Mouse (Mus musculus) intestine, embryonic 15.5 days (tissue): ENCODE data around the gene Mtmr14. TPM values are rescaled to one million over a fixed set of nuclear protein-coding genes. Genes with fewer than 3 reads are reported as not detected.

Experiments
- ATAC-seq: fragments of 200-750 bp; cut with Nextera tagmentation; 2 replicates; pipeline ENCODE4 v1.8.0; 2017; ENCODE audit warnings: moderate TSS enrichment, moderate library complexity
- H3K27ac ChIP-seq: fragments of 300-500 bp; sonication (generic); 2 replicates; pipeline ENCODE4 v1.5.1; 2015; ENCODE audit warnings: mild to moderate bottlenecking, inconsistent platforms
- H3K27me3 ChIP-seq: fragments of 300-500 bp; sonication (generic); replicated peaks from 2 replicates; pipeline ENCODE4 v1.6.1; 2015; ENCODE audit warnings: inconsistent platforms
- H3K36me3 ChIP-seq: fragments of 300-500 bp; sonication (generic); 2 replicates; pipeline ENCODE4 v1.6.1; 2015; ENCODE audit warnings: inconsistent platforms
- H3K4me1 ChIP-seq: fragments of 300-500 bp; sonication (generic); replicated peaks from 2 replicates; pipeline ENCODE4 v1.6.1; 2015; ENCODE audit warnings: inconsistent platforms
- H3K4me2 ChIP-seq: fragments of 300-500 bp; sonication (generic); replicated peaks from 2 replicates; pipeline ENCODE4 v1.6.1; 2015; ENCODE audit warnings: mild to moderate bottlenecking, inconsistent platforms
- H3K4me3 ChIP-seq: fragments of 300-500 bp; sonication (generic); replicated peaks from 2 replicates; pipeline ENCODE4 v1.5.1; 2015; ENCODE audit warnings: inconsistent platforms
- H3K9ac ChIP-seq: fragments of 300-500 bp; sonication (generic); 2 replicates; pipeline ENCODE4 v1.6.1; 2015; ENCODE audit warnings: inconsistent platforms
- H3K9me3 ChIP-seq: fragments of 300-500 bp; sonication (generic); 2 replicates; pipeline ENCODE4 v1.6.1; 2016; ENCODE audit warnings: inconsistent platforms
- WGBS: fragments of 180-500 bp; shearing (Covaris S2); methylation state at CpG from one replicate; pipeline ENCODE4 v1.1.7; 2015; 5-methylcytosine and 5-hydroxymethylcytosine counted together
- polyA plus RNA-seq: library from polyadenylated mRNA; unstranded; fragments of >200 nt; fragmentation: Nextera tagmentation; extraction: Ambion mirVana; gene quantifications from 2 replicates; pipeline ENCODE4 v1.2.1, GENCODE M21; 2015

Mtmr14 gene
- 31.9 and 32.2 TPM in 2 replicates for polyA plus RNA-seq

DNA sequence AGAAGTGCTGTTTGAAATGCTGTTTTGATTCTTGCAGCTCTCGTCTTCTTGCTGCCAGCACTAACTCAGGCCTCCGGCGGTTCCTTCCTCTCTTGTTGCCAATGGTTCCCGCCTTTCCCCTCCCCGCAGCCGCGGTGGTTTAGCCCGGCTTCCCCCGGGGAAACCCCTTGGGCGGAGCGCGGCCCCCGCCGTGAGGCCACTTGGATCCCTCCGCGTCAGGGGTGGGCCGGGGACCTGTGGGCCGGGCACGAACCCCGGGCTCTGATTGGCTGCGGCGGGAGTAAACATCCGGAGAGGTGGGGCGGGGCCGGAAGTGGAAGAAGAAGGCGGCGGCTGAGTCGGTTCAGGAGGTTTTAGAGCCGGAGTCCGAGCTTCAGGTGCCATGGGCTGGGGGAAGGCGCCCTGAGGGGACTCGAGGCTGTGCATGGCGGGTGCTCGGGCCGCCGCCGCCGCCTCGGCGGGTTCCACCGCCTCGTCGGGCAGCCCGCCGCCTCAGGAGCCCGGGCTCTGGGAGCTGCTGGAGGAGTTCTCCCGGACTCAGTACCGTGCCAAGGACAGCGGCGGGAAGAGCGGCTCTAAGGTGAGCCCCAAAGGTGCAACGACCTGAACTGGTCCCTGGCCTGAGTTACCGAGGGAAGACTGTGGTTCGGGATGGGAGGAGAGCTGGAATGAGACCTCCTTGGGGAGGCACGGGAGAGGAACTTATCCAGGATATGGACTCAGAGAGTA is at the start of gene Mtmr14:
TSS of gene Mtmr14 (plus strand) at position 302 of the 729 bp plus-strand sequence.
- H3K9me3 ChIP-seq: no peaks in the 10 kb centered on the region
- 0 out of 2 replicates have a peak within 1 kb of the TSS, but pooled peaks have one; percentile 48 for H3K27ac ChIP-seq
- H3K36me3 ChIP-seq: peaks cover 3% of the 10 kb centered on the region; the same call in 1 of the 2 replicates
- peak; percentile 100 for ATAC-seq
- H3K4me1 ChIP-seq: peaks cover 10% of the 10 kb centered on the region; the same call in 1 of the 2 replicates
- peak within 1 kb of the TSS; percentile 81 for H3K4me2 ChIP-seq
- peak within 1 kb of the TSS; percentile 99 for H3K4me3 ChIP-seq
- WGBS: under 1% methylated on average over 55 of the region's 55 CpGs
- peak within 1 kb of the TSS; percentile 90 for H3K9ac ChIP-seq
- no peaks in the 10 kb centered on the region for H3K27me3 ChIP-seq

DNA sequence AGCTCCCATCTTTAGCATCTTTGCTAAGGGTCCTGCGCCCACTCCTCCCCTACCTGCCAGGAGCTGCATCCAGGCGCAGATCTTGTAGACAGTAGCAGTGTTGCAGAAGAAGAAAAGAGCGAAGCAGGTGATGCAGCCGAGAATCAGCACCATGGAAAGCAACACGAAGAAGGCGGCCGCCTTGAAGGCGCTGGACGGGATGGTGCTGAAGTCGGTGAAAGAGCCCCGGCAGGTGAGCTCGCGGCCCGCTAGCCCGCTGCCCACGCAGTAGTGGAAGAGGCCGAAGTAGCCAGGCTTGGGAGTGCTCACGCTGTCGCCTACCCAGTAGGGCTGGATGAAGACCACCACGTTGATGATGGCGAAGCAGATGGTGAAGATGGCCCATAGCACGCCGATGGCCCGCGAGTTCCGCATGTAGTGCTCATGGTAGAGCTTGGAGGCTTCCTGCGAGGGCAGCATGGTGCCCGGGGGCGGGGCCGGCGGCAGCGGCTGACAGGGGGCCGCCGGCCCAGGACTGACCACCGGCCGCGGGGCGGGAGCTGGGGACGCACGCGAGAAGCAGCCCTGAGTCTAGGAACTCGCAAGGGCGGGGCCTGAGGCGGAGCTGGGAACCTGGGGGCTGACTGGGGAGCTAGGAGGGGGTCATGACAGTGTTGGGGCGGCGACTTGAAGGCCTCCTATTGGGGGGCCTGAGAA is 43.7 kb upstream of the Mtmr14 start:
- Histone ChIP-seq H3K27ac (no peak overlapping the region), H3K27me3 (peaks cover 33% of the 10 kb centered on the region), H3K9me3 (no peaks in the 10 kb centered on the region), H3K4me2 (peak overlapping the region; percentile 83), H3K36me3 (no peaks in the 10 kb centered on the region), H3K4me3 (peak overlapping the region; percentile 7), H3K4me1 (peaks cover 13% of the 10 kb centered on the region; the same call in 1 of the 2 replicates), H3K9ac (no peak overlapping the region)
- peak; percentile 59 for ATAC-seq
- 5% methylated on average over 45 of the region's 46 CpGs for WGBS

DNA sequence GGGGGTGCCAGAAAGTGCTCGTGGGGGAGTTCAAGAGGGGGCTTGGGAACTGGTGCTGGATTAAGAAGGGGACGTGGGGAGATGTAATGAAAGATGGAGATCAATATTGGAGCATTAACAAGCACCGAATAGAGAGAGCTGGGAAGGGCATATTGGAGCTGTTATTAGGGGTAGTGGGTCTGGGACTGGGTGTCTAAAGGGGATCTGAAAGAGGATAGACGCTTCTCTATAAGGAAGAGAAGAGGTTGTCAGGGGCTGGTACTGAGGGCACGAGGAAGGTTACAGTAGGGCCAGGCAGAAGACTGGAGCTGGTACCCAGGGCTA is 43.2 kb upstream of the Mtmr14 start:
- Histone ChIP-seq H3K27ac (no peak overlapping the region), H3K36me3 (no peaks in the 10 kb centered on the region), H3K4me1 (peaks cover 13% of the 10 kb centered on the region; the same call in 1 of the 2 replicates), H3K4me3 (peak overlapping the region; percentile 48; the same call in 1 of the 2 replicates), H3K9me3 (no peaks in the 10 kb centered on the region), H3K4me2 (peak overlapping the region; percentile 83), H3K9ac (no peak overlapping the region), H3K27me3 (peaks cover 33% of the 10 kb centered on the region)
- peak; percentile 12; the same call in 1 of the 2 replicates for ATAC-seq
- WGBS: 9% methylated on average over 5 of the region's 5 CpGs

DNA sequence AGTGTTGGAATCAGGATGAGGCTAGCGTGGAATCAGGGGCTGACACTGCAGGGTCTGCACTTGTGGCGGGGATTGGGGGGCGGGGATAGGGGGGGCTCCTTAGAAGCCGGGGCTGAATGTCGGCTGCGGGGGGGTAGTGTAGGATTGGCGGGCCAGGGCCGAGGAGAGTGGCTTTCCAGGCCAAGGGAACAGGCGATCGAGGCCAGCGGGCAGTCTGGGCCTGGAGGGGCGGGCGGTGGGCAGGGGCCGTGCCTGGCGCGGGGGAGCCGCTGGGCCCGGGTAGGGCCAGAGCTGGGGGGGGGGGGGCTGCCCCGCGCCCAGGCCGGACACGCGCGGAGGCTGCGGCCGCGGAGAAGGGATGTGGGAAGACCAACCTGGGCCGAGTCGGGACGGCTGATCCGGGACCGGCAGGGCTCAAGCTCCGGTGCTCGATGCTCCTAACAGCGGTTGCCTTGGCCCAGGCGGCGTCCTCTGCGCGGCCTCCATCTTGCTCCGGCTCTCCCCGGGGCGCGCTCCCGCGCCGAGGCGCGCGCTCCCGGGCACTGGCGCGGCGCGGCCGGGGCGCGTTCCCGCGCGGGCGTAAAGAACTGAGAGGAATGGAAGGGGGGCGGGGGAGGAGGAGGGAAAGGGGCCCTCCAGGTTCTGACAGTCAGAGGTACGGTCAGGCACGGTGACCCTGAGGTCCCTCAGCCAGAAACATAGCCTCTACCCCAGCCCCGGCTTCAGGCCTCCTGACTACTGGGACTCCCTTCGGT is 42.6 kb upstream of the Mtmr14 start, which contains the start of gene Lhfpl4:
TSS of gene Lhfpl4 (minus strand) at position 544 of the 755 bp plus-strand sequence.
- Histone ChIP-seq H3K36me3 (no peaks in the 10 kb centered on the region), H3K4me2 (peak within 1 kb of the TSS; percentile 83), H3K9ac (peak within 1 kb of the TSS; percentile 17; the same call in 1 of the 2 replicates), H3K4me1 (peaks cover 13% of the 10 kb centered on the region; the same call in 1 of the 2 replicates), H3K27ac (no peak within 1 kb of the TSS), H3K9me3 (no peaks in the 10 kb centered on the region), H3K4me3 (peak within 1 kb of the TSS; percentile 48), H3K27me3 (peaks cover 33% of the 10 kb centered on the region)
- 2% methylated on average over 60 of the region's 66 CpGs for WGBS
- ATAC-seq: peak; percentile 59; the same call in 1 of the 2 replicates

DNA sequence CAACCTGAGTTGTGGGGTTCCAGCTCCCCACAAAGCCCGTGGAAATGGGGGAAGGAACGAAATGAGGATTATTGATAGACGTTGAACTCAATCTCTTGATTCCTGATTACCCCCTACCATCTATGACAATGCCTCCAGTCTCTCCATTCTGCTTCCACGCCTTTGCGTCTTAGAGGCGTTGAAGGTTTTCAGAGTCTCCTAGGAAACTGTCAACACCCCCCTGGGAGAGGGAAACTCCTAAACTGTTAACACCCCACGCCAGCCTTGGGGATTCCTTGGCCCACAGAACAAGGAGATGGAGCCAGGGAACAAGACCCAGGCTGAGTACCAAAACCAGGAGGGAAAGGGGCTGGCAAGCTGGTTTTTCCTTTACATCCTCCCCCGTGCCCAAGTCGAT is 42.0 kb upstream of the Mtmr14 start:
- no peaks in the 10 kb centered on the region for H3K36me3 ChIP-seq
- no peak overlapping the region for H3K27ac ChIP-seq
- peaks cover 13% of the 10 kb centered on the region; the same call in 1 of the 2 replicates for H3K4me1 ChIP-seq
- ATAC-seq: no peak
- H3K4me2 ChIP-seq: peak overlapping the region; percentile 83
- H3K9me3 ChIP-seq: no peaks in the 10 kb centered on the region
- 17% methylated on average over 9 of the region's 9 CpGs for WGBS
- peaks cover 33% of the 10 kb centered on the region for H3K27me3 ChIP-seq
- H3K9ac ChIP-seq: no peak overlapping the region
- H3K4me3 ChIP-seq: peak overlapping the region; percentile 48

DNA sequence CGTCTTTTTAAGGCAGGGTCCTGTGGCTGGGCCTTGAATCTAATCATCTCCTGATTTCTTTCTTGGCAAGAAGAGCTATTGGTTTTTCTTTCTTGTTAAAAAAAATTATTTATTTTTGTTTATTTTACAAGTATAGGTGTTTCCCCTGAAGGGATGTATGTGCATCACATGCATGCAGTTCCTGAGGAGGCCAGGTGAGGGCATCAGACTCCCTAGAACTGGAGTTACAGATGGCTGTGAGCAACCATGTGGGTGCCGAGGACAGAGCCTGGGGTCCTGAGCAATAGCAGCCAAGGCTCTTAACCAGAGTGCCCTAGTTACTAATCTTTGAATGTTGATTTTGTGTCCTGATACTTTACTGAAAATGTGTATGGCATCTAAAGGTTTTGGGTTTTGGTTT is 21.4 kb upstream of the Mtmr14 start:
- Histone ChIP-seq H3K9ac (no peak overlapping the region), H3K4me2 (no peak overlapping the region), H3K4me1 (no peaks in the 10 kb centered on the region), H3K27me3 (no peaks in the 10 kb centered on the region), H3K4me3 (no peak overlapping the region), H3K36me3 (no peaks in the 10 kb centered on the region), H3K9me3 (no peaks in the 10 kb centered on the region), H3K27ac (no peak overlapping the region)
- no peak for ATAC-seq
- 73% methylated on average over 2 of the region's 2 CpGs for WGBS

DNA sequence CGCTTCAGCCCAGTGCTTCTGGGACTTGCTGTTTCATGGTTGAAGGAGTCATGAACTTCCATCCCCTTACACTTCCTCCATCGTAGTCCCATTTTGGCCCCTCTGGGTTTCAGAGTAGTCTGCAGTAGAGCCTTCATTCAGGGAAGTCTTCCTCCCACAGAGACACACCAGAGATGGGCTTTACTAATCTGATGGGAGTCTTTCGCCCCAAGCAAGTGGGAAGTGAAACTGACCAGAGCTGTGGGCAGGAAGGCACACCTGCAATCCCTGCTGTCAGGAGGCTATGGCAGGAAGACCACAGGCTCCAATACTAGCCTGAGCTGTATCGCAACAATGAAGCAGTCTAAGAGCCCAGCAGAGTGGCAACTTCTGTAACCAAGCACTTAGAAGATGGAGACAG is 11.8 kb upstream of the Mtmr14 start:
- Histone ChIP-seq H3K4me3 (no peak overlapping the region), H3K36me3 (no peaks in the 10 kb centered on the region), H3K27ac (no peak overlapping the region), H3K4me2 (no peak overlapping the region), H3K4me1 (no peaks in the 10 kb centered on the region), H3K27me3 (no peaks in the 10 kb centered on the region), H3K9me3 (no peaks in the 10 kb centered on the region), H3K9ac (no peak overlapping the region)
- 73% methylated on average over 4 of the region's 4 CpGs for WGBS
- no peak for ATAC-seq

DNA sequence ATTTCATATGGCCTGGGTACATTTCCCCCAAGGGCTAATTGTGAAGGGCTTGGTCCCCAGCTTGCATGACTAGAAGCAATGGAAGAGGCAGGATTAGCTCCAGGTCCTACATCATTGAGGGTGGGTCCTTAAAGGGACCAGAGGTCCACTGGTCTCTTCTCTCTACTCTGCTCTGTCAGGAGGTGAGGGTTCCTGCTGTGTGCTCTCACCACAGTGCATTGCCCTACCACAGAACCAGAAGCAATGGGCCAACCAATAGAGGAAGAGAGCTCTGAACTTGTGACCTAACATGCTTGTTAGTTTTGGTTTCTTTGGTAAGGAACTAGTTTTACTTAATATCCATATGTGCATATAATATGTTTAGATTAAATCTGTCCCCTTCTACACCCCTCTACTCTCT is 10.9 kb upstream of the Mtmr14 start:
- no peaks in the 10 kb centered on the region for H3K36me3 ChIP-seq
- no peak overlapping the region for H3K4me3 ChIP-seq
- no peak overlapping the region for H3K27ac ChIP-seq
- no peaks in the 10 kb centered on the region for H3K9me3 ChIP-seq
- H3K4me2 ChIP-seq: no peak overlapping the region
- no peaks in the 10 kb centered on the region for H3K4me1 ChIP-seq
- no peak for ATAC-seq
- no peak overlapping the region for H3K9ac ChIP-seq
- no peaks in the 10 kb centered on the region for H3K27me3 ChIP-seq

DNA sequence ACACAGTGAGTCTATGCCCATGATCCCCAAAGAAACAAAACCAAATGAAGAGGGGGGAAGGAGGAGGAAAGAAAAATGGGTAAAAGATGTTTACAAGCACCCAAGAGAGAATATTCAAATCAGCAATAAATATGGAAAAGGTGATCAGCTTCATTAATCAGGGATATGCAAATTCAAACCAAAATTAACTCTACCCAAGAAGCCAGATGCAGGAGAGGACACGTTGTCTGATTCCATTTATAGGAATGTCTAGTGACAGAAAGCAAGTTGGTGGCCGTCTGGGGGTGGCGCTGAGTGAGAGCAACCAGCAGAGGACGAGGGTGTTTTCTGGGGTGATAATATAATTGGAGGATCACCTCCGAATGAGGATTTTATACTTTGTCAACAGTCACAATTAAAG is 2.5 kb upstream of the Mtmr14 start:
- ATAC-seq: no peak
- Histone ChIP-seq H3K9ac (no peak overlapping the region), H3K36me3 (no peaks in the 10 kb centered on the region), H3K4me1 (peaks cover 10% of the 10 kb centered on the region; the same call in 1 of the 2 replicates), H3K27ac (no peak overlapping the region), H3K4me2 (no peak overlapping the region), H3K27me3 (no peaks in the 10 kb centered on the region), H3K9me3 (no peaks in the 10 kb centered on the region), H3K4me3 (no peak overlapping the region)
- WGBS: 66% methylated on average over 5 of the region's 5 CpGs

DNA sequence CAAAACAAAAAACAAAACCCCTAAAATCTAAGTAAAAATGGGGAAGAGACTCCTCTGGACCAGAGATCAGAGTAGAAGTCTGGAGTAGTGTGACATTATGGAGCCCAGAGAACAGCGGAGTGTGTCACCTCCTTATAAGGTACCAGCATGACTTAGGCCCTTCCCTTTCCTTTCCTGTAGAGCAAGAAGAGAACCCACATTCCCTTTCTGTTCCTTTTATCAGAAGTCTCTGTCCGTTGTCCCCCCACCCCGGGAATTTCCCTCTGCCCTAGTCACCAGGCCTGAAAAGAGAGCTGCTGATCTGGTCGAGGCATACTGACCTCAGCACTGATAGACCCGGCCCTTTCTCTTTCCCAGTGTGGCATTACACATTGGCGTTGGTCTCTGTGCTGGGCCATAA is 799 bp downstream of the Mtmr14 start:
- H3K4me2 ChIP-seq: peak overlapping the region; percentile 81
- 27% methylated on average over 6 of the region's 6 CpGs for WGBS
- H3K4me3 ChIP-seq: peak overlapping the region; percentile 99
- peak overlapping the region; percentile 90 for H3K9ac ChIP-seq
- H3K27me3 ChIP-seq: no peaks in the 10 kb centered on the region
- peaks cover 10% of the 10 kb centered on the region; the same call in 1 of the 2 replicates for H3K4me1 ChIP-seq
- no peak overlapping the region for H3K27ac ChIP-seq
- ATAC-seq: no peak
- H3K9me3 ChIP-seq: no peaks in the 10 kb centered on the region
- peaks cover 6% of the 10 kb centered on the region; the same call in 1 of the 2 replicates for H3K36me3 ChIP-seq

DNA sequence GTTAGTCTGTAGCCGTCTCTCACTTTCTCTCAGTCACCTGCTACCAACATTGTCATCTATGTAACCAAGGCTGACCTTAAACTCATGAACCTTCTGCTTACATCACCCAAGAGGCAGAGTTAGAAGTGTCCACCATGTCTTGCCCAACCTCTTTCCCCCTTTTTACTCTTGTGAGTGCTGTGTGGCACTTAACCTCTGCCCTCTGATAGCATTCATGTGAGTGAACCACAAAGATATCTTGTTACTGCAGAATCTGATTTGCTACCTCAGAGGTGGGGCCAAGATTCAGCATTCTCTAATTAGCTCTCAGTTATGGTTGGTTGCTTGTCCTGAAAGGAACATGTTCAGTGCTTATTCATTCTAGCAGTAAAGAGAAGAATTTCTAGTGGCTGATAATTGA is 5.1 kb downstream of the Mtmr14 start:
- H3K27ac ChIP-seq: no peak overlapping the region
- ATAC-seq: no peak
- no peak overlapping the region for H3K4me3 ChIP-seq
- 79% methylated on average over 1 of the region's 1 CpGs for WGBS
- no peaks in the 10 kb centered on the region for H3K9me3 ChIP-seq
- H3K27me3 ChIP-seq: no peaks in the 10 kb centered on the region
- peaks cover 10% of the 10 kb centered on the region; the same call in 1 of the 2 replicates for H3K4me1 ChIP-seq
- H3K9ac ChIP-seq: no peak overlapping the region
- H3K36me3 ChIP-seq: peaks cover 10% of the 10 kb centered on the region; the same call in 1 of the 2 replicates
- no peak overlapping the region for H3K4me2 ChIP-seq

DNA sequence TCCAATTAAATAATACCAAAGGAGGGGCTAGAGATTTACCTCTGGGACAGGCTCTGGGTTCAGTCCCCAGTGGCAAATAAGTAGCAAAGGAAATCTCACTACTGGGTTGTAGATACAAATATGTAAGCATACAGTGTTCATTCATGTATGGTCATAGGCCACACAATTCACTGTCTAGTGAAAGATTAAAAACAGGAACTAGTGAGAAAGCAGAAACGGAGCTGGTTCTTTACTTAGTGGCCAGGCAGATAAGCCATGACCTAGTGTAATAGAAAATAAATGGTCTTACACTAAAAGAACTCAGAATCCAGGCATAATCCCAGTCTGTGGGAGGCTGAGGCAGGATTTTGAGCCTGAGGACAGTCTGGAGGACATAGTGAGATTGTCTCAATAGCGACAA is 7.9 kb downstream of the Mtmr14 start:
- Histone ChIP-seq H3K36me3 (peaks cover 13% of the 10 kb centered on the region), H3K27me3 (no peaks in the 10 kb centered on the region), H3K4me3 (no peak overlapping the region), H3K9ac (no peak overlapping the region), H3K4me1 (no peaks in the 10 kb centered on the region), H3K4me2 (no peak overlapping the region), H3K27ac (no peak overlapping the region), H3K9me3 (no peaks in the 10 kb centered on the region)
- WGBS: 92% methylated on average over 2 of the region's 2 CpGs
- no peak for ATAC-seq
